Mouse (Mus musculus) naive thymus-derived CD4-positive, alpha-beta T cell, adult 2 months (primary cell): ENCODE data around the gene St3gal4.
"Not testable (repeated sequence)": the region's sequence is repeated elsewhere in the genome, so short reads cannot be mapped to it uniquely, and the experiment has no call there.

Experiments used
- DNase-seq: peaks from one replicate; pipeline ENCODE4 v3.0.0-alpha.2; 2011; ENCODE audit warnings: low read depth

The St3gal4 gene

GRCm38 (mm10) chr9:35119168-35119567 lies at the start of gene St3gal4:
TSS of gene St3gal4 (minus strand) at chr9:35119268.
- DNase-seq, result no peak

DNA sequence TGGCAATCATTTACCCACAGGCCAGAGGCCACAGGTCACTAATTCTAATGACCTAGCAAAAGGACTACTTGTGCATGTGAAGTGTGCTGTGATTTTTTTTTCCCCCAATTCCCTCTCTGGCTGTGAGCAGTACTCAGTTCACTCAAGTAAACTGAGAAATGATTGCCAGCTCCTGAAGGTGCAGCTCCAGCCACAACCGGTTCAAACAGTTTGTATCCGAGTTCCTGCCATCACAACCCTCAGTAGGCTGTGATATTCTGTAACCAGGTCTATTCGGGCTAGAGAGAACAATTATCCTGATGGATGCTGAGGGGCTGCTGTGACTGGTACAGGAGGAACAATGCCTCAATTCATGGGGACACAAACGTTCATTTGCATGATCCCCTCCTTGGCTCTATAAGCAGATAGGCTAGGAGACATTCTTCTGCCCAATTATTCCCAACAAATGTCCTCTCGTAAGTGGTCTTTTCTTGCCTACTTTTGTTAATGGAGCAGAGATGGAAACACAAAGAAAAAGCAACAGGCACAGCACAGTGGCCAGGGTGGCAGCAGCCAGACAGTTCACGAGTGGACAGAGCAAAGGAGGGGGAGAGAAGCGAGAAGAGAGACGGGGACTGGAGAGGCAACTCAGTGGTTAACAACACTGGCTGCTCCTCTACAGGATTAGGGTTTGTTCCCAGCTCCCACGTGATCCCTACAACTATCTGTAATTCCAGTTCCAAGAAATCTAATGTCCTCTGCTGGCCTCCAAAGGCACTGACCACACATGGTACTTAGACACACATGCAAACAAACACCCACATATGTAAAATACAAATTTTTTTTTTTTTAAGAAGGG lies 47.9 kb upstream of the St3gal4 start:
- no peak for DNase-seq

DNA sequence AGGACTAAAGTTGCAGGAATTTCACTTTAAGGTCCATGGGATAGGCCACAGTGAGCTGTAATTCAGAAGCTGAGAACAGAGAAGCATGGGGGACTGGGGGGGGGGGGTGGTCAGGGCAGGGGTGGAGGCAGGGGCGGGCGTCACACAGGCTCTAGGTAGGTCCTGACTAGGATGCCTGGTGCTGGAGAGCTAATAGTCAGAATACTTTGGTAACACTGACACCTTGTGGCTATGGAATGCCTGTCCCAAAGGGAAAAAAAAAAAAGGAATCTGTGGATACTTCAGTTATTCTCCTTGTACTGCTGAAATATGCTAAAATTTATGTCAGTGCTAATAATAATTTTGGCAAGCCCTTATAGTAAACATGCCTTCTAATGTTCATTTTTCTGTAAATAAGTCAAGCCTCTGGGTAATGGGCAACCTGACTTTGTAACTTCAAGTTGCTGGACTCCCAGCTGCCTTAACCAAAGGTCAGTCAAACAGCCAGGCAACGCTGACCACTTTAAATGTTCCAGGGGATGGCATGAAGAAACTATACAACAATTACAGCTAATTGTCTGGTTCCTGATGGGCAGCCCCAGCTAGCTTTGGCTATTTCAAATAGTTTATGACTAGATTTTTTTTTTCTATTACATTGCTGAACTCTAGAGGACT lies 47.2 kb upstream of the St3gal4 start:
- peak; percentile 50 for DNase-seq

DNA sequence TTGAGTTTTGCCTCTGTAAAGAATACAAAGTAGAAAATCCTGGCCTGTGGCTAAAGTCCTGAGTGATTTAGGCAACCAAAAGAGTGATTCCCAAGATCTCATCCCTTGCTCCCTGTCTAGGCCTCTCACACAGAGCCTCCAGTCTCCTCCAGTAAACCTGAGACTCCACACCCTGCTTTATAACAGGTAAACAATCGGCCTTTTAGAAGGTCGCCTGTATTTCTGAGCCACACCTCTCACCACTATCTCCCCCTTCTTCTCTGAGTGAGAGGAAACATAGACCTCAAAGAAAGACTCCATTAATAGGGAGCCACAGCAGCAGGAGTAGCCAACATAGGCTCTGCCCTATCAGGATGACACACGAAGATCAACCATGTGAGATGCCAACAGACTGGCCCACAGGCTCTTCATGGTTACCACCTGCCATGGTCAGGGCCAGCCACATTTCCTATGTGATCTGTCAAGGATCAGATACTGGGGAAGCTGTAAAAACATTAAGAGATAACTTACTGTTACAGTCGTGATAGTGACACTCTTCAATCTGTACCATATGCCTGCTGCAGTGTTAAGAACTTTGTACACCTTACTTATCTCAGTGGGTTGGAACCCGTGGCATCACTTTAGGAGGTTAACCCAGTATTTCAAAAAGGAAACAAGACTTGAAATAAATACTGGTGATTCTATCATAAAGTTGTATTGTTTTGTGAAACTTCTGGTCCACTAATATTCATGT lies 45.2 kb upstream of the St3gal4 start:
- DNase-seq, result no peak

DNA sequence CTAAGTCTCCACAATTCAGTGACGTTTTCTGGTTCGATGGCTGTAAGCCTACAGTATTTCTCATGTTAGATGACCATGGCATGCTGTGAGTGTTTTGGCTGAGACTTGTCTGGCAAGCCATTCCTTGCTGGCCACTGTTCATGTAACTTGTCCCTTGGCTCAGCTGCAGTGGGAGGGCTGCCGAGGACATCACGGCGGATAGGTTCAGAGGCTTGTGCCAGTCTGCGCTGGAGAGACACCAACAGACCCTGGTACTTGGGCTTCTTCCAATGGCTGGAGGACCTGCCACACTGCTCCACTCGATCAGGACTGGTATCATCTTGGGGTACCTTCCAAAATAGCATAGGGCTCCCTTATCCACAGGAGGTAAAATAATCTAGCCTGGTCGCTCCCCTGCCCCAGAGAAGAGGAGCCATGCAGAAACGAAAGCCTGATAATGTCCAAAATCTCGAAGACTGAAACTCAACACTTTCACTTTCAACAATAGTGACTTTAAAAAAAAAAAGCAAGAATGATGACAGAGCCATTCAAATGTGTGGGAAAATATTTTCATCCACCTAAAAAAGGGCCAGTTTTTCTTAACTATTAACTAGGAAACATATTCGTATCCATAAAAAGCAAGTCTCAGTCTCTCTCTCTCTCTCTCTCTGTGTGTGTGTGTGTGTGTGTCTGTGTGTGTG lies 44.1 kb upstream of the St3gal4 start:
- DNase-seq, result no peak

DNA sequence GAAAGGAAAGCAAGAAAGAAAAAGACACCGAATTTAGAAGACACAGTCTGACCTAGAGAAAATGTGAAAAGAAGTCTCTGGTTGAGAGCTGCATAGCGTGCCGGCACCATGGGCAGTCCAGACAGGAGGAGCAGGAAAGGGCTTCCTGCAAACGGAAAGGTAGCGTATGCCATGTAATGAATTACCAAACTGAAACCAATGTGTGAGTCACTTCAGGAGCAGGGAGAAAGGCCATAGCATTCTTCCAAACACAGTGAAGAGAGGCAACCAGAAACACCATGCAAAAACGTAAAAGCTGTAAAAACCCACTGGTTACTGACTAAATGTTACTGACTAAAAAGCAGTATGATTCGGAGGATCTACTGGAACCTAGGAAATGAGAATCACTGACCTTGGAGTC lies 42.7 kb upstream of the St3gal4 start:
- DNase-seq, result no peak

GRCm38 (mm10) chr9:35160662-35161061 lies 41.6 kb upstream of the St3gal4 start:
- DNase-seq, result no peak

GRCm38 (mm10) chr9:35158477-35158876 lies 39.4 kb upstream of the St3gal4 start:
- DNase-seq, result no peak

DNA sequence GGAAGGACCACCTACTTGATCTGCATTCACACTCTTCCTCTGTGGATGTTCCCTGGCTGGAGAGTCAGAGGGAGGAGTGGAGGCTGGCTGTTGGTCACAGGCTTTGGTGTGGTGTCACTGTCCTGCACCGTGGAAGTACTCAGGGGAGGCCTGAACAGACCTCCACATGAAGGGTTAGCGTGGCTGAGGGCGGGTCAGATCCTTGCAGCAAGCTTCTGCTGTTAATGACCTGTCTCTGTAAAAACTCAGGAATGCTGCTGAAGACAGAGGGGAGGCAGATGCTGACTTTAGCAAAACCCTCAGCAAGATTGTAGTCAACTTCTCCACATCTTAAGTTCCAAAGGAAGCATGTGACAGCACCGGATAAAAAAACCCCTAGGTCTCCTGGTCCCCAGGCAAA lies 37.8 kb upstream of the St3gal4 start:
- no peak for DNase-seq

GRCm38 (mm10) chr9:35156002-35156710 lies 37.1 kb upstream of the St3gal4 start:
- DNase-seq, result no peak

GRCm38 (mm10) chr9:35152923-35153322 lies 33.9 kb upstream of the St3gal4 start:
- DNase-seq, result no peak

- not testable (repeated sequence) for DNase-seq
Observed at GRCm38 (mm10) chr9:35148822-35149221, 29.8 kb upstream of the St3gal4 start.

DNA sequence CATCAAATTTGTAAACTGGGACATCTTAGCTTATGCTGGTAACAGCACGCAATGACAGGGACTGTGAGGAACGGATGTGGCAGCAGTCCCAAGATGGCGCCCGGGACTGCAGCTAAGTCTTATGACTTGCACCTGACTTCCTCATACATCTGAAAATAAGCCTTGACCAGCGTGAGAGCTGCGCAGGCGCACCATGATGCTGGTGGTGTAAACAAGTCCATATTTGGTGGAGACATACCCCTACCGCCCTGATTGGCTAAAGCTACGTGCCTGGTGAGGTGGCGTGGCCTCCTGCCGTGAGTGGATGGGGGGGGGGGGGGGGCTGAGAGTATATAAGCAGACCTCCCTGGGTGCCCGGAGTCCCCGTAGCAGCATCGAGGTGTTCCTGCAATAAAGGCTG lies 28.2 kb upstream of the St3gal4 start:
- not testable (repeated sequence) for DNase-seq

GRCm38 (mm10) chr9:35145829-35146228 lies 26.8 kb upstream of the St3gal4 start:
- DNase-seq, result no peak

GRCm38 (mm10) chr9:35145118-35145517 lies 26.1 kb upstream of the St3gal4 start:
- DNase-seq, result no peak

GRCm38 (mm10) chr9:35142221-35142620 lies 23.2 kb upstream of the St3gal4 start:
- no peak for DNase-seq

GRCm38 (mm10) chr9:35139231-35139744 lies 20.2 kb upstream of the St3gal4 start:
- DNase-seq, result no peak

GRCm38 (mm10) chr9:35138029-35138428 lies 19.0 kb upstream of the St3gal4 start:
- DNase-seq, result no peak

DNA sequence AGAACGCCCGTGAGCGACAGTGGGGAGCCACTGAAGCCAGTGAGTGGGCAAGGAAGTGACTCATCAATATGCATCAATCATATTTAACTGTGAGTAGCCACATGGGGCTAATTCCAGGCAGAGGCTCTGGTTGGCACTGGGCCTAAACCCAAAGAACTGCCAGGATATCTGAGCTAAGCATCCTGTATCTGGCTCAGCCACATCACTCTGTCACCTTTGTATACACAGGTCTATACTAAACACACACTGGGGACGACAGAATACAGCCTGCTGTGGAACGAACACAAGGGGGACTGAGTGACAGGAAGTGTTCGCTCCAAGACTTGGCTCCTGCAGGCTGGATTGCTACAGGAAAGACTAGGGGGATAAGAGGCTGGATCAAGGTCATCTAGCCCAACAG lies 16.5 kb upstream of the St3gal4 start:
- DNase-seq, result no peak

DNA sequence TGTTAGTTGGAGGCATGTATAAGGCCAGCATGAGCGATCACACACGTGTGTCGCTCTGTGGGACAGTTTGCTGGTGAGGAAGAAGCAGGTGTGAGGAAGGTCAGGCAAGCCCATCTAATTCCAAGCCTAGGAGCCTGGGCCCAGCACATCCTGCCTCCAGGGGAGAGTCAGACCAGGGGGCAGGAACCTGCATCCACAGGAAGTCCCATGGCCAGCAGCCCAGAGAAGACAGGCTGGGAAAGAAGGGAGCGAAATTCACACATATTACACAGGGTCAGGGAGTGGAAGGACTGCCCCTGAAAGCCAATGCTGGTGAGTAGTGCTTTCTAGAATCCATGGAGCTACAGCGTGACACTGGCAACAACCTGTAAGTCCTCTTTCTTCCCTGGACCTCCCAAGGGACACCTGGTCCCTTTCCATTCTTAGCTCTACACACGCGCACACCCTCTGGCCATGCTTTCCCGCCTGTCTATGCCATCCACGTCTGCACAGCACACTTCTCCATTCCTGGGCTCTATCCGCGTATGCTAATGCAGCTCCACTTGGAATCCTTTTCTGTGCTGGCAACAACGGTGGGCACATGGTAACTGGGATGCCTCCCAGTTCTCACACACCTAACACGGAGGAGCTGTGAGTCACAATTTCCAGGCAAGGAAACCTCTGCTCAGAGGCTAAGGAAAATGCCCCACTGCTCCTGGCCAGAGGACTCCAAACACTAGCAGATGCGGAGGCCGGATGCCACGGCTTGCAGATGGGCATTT lies 12.7 kb upstream of the St3gal4 start:
- DNase-seq, result no peak

- no peak for DNase-seq
Observed at GRCm38 (mm10) chr9:35128995-35129418, 9.9 kb upstream of the St3gal4 start.
